Mouse (Mus musculus) MEL-GATA-1-ER (cell line): ENCODE data around the gene Gramd1b.

ENCODE experiments used
- DNase-seq: peaks from one replicate; pipeline ENCODE4 v3.0.0-alpha.2; 2012; ENCODE audit warnings: low read depth; ENCODE audit errors: extremely low read depth

The Gramd1b gene

DNA sequence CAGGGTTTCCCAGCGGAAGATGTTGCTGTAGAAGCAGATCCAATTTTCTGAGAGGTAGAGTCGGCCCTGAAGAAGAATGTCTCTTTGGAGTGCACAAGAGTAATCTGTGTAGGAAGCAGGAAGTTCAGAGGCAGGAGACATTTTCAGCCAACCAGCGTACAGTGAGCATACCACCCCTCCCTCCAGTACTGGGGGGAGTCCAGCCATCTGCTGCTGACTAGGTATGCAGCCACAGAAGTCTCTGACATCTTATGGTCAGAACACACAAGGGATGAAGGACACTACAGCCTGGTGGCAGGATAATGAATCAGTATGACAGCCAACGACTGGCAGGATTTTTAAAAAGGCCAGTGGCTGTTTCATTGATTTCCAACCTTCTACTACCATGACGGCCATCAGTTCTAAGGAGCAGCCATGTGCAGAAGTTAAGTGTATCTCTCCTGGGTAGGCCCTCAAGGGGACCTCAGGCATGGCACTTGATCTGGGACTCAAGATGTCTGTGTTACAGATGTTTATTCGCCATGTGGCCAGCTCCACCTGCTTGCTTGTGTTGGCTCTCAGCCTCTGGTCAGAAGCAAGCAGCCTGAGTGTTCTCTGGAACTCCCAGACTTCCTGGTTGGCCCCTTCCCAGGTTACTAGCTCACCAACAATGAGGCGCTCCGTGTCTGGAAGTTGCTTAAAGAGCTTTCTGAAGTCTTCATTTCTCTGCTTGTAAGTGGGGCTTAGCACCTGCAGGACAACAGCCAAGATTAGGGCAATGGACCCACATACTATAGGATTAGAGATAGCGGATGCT lies 214.1 kb downstream of the Gramd1b start:
- DNase-seq, result no peak

DNA sequence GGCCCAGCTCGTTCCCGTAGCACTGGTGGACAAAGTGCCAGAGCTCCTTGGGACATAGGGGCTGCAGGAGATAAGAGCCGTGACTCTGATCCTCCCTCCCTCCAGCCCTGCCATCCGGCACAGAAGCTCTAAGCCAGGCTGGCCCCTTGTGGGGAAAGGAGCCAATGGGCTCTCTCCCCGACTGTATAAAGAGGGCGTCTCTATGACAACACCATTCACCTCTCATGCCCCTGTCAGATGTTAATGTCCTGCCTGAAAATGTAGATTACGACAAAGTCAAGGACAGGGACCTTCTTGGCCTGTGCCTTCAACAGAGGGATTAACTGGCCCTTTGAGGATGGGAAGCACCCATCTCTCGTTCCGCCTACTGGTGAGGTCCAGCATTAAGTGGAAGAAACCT lies 219.4 kb downstream of the Gramd1b start:
- no peak for DNase-seq

GRCm38 (mm10) chr9:40309876-40310275 lies 221.3 kb downstream of the Gramd1b start:
- no peak for DNase-seq

GRCm38 (mm10) chr9:40307311-40307710 lies 223.9 kb downstream of the Gramd1b start:
- DNase-seq, result no peak

DNA sequence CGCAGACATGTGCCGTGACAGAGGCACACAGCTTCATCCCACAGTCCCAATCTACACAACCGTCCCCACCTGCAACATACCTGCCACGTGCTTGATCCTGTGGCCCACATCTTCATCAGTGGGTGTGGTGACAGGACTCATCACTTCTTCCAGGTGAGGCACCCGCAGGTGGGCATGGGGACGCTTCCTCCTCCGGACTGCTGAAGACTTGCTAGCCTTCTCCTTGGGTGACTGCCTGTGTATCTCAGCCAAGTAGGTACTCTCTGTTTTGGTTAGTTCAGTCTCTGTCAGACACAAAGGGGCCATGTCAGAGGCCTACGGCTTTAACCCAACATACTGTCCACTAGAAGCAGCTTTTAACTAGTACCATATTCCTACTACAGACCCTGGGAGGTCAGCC lies 226.9 kb downstream of the Gramd1b start:
- no peak for DNase-seq

DNA sequence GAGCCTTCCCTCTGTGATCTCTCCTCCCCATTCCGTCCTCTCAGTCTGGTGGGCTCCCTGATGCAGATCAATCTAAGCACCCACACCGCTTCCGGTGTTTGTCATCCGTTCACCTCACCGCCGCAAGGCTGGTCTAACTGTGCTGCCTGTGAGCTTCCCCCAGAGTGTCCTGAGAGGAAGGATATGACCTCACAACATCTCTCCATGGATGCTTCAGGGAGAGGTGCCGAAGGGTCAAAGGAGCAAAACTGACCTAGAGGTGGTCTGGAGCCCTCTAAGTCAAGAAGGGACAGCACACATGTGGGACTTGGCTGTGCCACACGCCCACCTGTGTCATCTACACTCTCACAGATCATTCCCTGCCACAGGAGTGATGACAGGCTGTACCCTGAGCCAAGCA lies 228.8 kb downstream of the Gramd1b start:
- DNase-seq, result no peak

GRCm38 (mm10) chr9:40301475-40301874 lies 229.7 kb downstream of the Gramd1b start:
- no peak for DNase-seq

- DNase-seq, result no peak
Measured at GRCm38 (mm10) chr9:40300018-40300989, 230.9 kb downstream of the Gramd1b start.

- DNase-seq, result no peak
Measured at GRCm38 (mm10) chr9:40299323-40299722, 231.9 kb downstream of the Gramd1b start.

GRCm38 (mm10) chr9:40297969-40298368 lies 233.2 kb downstream of the Gramd1b start:
- DNase-seq, result no peak

GRCm38 (mm10) chr9:40296251-40296650 lies 234.9 kb downstream of the Gramd1b start:
- no peak for DNase-seq

DNA sequence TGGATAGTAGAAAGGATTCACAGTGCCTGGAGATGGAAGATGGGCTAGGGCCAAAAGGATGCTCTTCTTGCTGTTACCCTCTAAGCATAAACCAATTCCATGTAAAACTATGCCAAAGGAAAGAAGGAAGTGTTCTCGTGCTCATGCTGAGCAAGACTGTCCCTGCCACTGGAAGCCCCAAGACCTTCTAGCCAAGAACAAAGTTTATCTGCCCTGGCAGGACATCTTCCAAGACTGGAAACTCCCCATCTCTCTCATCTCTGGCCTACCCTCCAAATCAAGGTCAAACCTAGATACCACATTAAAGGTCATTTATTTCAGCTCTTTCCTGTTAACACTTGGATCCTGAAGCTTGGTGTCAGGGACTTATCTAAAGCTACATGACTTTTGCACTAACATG lies 236.3 kb downstream of the Gramd1b start:
- DNase-seq, result no peak

DNA sequence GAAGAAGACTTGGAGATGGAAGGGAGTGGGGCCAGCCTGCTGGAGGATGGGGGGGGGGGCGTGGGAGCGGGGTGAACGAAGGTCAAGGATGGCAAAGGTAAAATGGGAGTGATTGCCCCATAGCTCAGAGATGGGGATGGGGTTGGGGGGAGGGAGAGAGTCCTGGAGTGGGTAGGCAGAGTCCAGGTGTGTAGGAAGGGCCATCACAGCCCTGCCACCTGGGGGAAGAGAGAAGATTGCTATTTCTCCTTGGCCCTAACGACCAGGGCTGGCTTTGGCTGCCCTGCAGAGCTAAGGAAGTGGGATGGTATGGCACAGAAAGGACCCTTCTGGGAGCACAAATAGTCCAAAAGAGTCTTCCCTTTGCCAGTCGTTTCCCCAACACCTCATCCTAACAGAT lies 237.0 kb downstream of the Gramd1b start:
- DNase-seq, result no peak

DNA sequence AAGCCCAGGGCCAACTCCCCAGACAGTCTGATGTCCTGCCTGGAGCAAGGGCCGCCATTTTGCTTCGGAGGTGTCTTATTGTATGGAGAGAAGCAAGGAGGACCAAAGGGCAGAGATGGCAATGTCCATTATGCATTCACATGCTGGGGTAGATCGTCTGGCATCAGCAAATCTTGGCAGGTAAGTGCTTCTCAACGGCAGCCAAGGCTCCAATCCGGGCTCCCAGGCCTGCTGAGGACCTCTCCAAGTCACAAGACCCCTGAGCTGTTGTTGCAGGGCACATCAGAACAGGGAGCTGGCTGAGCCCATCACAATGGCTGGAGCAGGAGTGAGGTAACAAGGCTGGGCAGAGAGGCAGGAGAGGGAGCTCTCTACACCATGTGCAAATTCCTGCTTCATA lies 237.4 kb downstream of the Gramd1b start:
- no peak for DNase-seq

DNA sequence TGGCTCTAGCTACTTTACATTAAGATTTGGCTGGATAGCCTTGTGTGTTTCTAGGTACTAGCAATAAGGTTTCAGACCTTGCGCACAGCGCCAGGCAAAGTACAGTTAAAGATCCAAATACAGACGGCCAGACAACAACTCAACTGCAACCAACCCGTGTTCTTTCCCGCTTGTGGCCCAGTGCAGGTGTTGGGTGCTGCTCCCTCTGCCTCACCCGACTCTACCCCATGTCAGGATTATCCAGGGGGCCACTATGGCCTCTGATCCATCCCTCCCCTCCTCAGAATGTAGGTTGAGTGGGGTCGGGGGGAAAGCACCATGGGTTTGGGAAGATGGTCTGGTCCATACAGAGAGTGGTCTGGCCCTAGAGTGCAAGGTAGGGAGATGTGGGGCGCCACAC lies 237.9 kb downstream of the Gramd1b start:
- no peak for DNase-seq

DNA sequence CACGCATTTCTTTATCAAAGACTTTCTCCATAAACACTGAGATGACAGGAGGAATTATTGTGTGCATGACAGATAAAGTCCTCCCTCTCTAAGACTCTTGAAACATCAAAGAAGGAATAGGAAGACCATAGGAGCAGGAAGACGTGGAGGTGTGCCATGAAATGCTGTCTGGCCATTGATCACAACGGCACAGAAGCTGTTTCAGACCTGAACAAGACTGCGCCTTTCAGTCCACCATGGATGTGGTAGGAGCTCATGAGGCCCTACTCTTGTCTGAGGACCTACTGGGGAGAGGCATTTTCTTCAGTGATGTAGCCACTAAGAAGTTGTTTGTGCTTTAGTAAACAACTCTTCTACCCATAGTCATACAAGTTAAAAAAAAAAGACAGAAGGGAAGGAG lies 238.7 kb downstream of the Gramd1b start:
- no peak for DNase-seq

- no peak for DNase-seq
Measured at GRCm38 (mm10) chr9:40282968-40283367, 248.2 kb downstream of the Gramd1b start.

GRCm38 (mm10) chr9:40279438-40279837 lies 251.7 kb downstream of the Gramd1b start:
- no peak for DNase-seq

- no peak for DNase-seq
Measured at GRCm38 (mm10) chr9:40277671-40278070, 253.5 kb downstream of the Gramd1b start.

DNA sequence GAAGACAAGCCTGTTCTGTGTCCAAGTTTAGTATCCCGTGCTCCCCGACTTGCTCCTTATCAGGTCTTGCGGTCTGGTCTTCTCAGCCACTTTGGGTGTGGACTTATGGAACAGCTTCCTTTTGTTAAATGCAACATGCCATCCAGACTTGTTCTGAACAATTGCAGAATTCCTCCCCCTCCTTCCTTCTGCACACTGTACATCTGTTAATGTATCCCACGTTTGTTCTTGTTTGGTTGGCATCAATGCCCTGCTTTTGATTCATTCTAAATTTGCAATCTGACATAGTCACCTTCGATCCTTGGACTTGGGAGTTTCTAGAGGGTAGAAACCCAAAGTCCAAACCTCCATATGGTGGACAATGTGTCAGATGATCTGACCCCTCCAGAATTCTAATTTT lies 255.3 kb downstream of the Gramd1b start:
- DNase-seq, result no peak

DNA sequence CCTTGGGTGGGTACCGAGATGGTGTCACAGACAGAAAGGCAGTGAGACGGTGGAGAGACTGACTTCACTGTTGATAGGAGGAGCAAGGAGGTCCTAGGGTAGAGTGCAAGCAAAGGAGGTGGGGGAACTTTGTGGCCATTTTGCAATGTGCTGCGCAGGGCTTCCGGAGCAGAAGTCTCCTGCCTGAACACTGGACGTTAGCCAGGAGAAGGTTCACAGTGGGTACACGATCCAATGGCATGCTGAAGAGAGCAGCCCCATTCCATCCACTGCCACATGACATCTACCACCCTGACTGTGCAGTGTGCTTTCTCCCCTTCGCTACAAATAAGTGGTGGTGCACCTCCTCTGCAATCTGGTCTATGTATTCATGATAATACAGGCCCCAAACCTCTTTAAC lies 258.4 kb downstream of the Gramd1b start:
- no peak for DNase-seq

- DNase-seq, result no peak
Measured at GRCm38 (mm10) chr9:40271075-40271474, 260.1 kb downstream of the Gramd1b start.
